11 mouse cellular contexts compared by ENCODE assay signal in genomic region chr10:70506499-70507168, GRCm38 (mm10).
A peak's percentile ranks its signal among the peaks of the same experiment; 100 is the strongest.
DNase-seq lines count a peak whose midpoint lies in the region; ATAC-seq and TF ChIP-seq lines count a peak whose summit lies in the region.
"Had no signal": no experiment of that assay in that cellular context is flagged by ENCODE, and none has a peak within 500 bp of the region (broad histone marks: within the 10 kb centered on the region; RNA-seq: fewer than 3 reads in every experiment).

No protein-coding gene starts in this region.

- no peak overlapping the region for H3K4me2 ChIP-seq in heart, postnatal 0 days (ENCODE audit: low read depth, low read length)
- H3K4me2 ChIP-seq in midbrain, embryonic 12.5 days (replicated peaks), result no peak overlapping the region
- H3K4me2 ChIP-seq in midbrain, embryonic 11.5 days, result no peak overlapping the region
- H3K4me2 ChIP-seq: embryonic facial prominence, embryonic 13.5 days had no signal

- TF ChIP-seq CTCF in heart, postnatal 0 days (IDR thresholded peaks at IDR 0.05; ENCODE audit: low read depth), result peak; percentile 31

- 0 out of 2 replicates have a peak, but pooled peaks cover 3% of the 10 kb centered on the region for H3K4me1 ChIP-seq in heart, postnatal 0 days (ENCODE audit: control insufficient read depth, insufficient read depth)
- H3K4me1 ChIP-seq in midbrain, embryonic 12.5 days, result peaks cover 12% of the 10 kb centered on the region
- no peaks in the 10 kb centered on the region for H3K4me1 ChIP-seq in midbrain, embryonic 11.5 days (ENCODE audit: control insufficient read depth, insufficient read depth, low read length)
- no peaks in the 10 kb centered on the region for H3K4me1 ChIP-seq in limb, embryonic 10.5 days

- H3K27me3 ChIP-seq in heart, postnatal 0 days (ENCODE audit: control insufficient read depth, insufficient read depth, low read length), result no peaks in the 10 kb centered on the region
- H3K27me3 ChIP-seq in midbrain, embryonic 12.5 days, result no peaks in the 10 kb centered on the region
- H3K27me3 ChIP-seq in midbrain, embryonic 11.5 days (ENCODE audit: control insufficient read depth, insufficient read depth, low read length), result no peaks in the 10 kb centered on the region
- H3K27me3 ChIP-seq in limb, embryonic 10.5 days (ENCODE audit: low read depth, poor library complexity, severe bottlenecking), result no peaks in the 10 kb centered on the region
- H3K27me3 ChIP-seq: embryonic facial prominence, embryonic 13.5 days had no signal

- H3K9me3 ChIP-seq in heart, postnatal 0 days (replicated peaks; ENCODE audit: control insufficient read depth, low read length), result peaks cover 7% of the 10 kb centered on the region; the same call in 1 of the 2 replicates
- peaks cover 9% of the 10 kb centered on the region; the same call in 1 of the 2 replicates for H3K9me3 ChIP-seq in midbrain, embryonic 12.5 days
- H3K9me3 ChIP-seq in midbrain, embryonic 11.5 days (ENCODE audit: control insufficient read depth, low read length), result peaks cover 3% of the 10 kb centered on the region; the same call in 1 of the 2 replicates
- no peaks in the 10 kb centered on the region for H3K9me3 ChIP-seq in limb, embryonic 10.5 days (replicated peaks)

- DNase-seq in heart, postnatal 0 days (ENCODE audit: low spot score), result no peak
- no peak for DNase-seq in heart, adult 8-10 months (ENCODE audit: low spot score)
- DNase-seq in midbrain, embryonic 11.5 days (ENCODE audit: low spot score, missing footprints), result no peak
- DNase-seq in cerebellum, adult 18-20 months, result peak; percentile 59 to 62
- DNase-seq in retina, postnatal 1 day, result peak; percentile 65
- no peak for DNase-seq in limb, embryonic 10.5 days (ENCODE audit: low spot score)
- DNase-seq in gastrocnemius, postnatal 25 days, result no peak
- DNase-seq: gastrocnemius, postnatal 36 days had no signal

- H3K4me3 ChIP-seq in heart, postnatal 0 days (ENCODE audit: low read depth, low read length), result no peak overlapping the region
- no peak overlapping the region for H3K4me3 ChIP-seq in midbrain, embryonic 12.5 days
- H3K4me3 ChIP-seq in midbrain, embryonic 11.5 days (ENCODE audit: low read depth, low read length), result no peak overlapping the region
- H3K4me3 ChIP-seq in limb, embryonic 10.5 days, result no peak overlapping the region
- H3K4me3 ChIP-seq: embryonic facial prominence, embryonic 13.5 days had no signal

- WGBS in heart, postnatal 0 days, result 41% methylated on average over 15 of the region's 15 CpGs
- WGBS in midbrain, embryonic 12.5 days, result 52% methylated on average over 15 of the region's 15 CpGs
- WGBS in midbrain, embryonic 11.5 days, result 58% methylated on average over 15 of the region's 15 CpGs
- WGBS in limb, embryonic 10.5 days, result 79% methylated on average over 15 of the region's 15 CpGs

- no peaks in the 10 kb centered on the region for H3K36me3 ChIP-seq in heart, postnatal 0 days (replicated peaks; ENCODE audit: control insufficient read depth, insufficient read depth, low read length)
- H3K36me3 ChIP-seq in midbrain, embryonic 12.5 days, result 0 out of 2 replicates have a peak, but pooled peaks cover 3% of the 10 kb centered on the region
- no peaks in the 10 kb centered on the region for H3K36me3 ChIP-seq in midbrain, embryonic 11.5 days (ENCODE audit: control insufficient read depth, insufficient read depth, low read length)
- no peaks in the 10 kb centered on the region for H3K36me3 ChIP-seq in limb, embryonic 10.5 days
- H3K36me3 ChIP-seq: embryonic facial prominence, embryonic 13.5 days; G1E had no signal

- no peak overlapping the region for H3K27ac ChIP-seq in heart, postnatal 0 days (ENCODE audit: low read depth)
- H3K27ac ChIP-seq in midbrain, embryonic 12.5 days (replicated peaks), result 0 out of 2 replicates have a peak overlapping the region, but pooled peaks have one; percentile 15
- H3K27ac ChIP-seq in midbrain, embryonic 11.5 days (ENCODE audit: low read depth, low read length), result no peak overlapping the region
- no peak overlapping the region for H3K27ac ChIP-seq in limb, embryonic 10.5 days
- H3K27ac ChIP-seq: embryonic facial prominence, embryonic 13.5 days had no signal

- no peak overlapping the region for H3K9ac ChIP-seq in heart, postnatal 0 days (replicated peaks; ENCODE audit: low read depth, low read length)
- H3K9ac ChIP-seq in midbrain, embryonic 12.5 days (replicated peaks), result no peak overlapping the region
- no peak overlapping the region for H3K9ac ChIP-seq in midbrain, embryonic 11.5 days (ENCODE audit: low read length)
- H3K9ac ChIP-seq: embryonic facial prominence, embryonic 13.5 days had no signal

- no peak for TF ChIP-seq EP300 in heart, postnatal 0 days (IDR thresholded peaks at IDR 0.05; ENCODE audit: low read depth)

- ATAC-seq in heart, postnatal 0 days (ENCODE audit: insufficient read depth, low read depth), result no peak
- ATAC-seq in midbrain, embryonic 12.5 days (ENCODE audit: low FRiP score, low read depth), result no peak
- no peak for ATAC-seq in midbrain, embryonic 11.5 days (ENCODE audit: low FRiP score)

Comparison
In these comparisons a context has a peak if more than half of its experiments do, and no peak if none do; other contexts are left out.
1. DNase-seq: peak in cerebellum, adult 18-20 months (2 of 2) and retina, postnatal 1 day (single experiment); none in heart, postnatal 0 days (single experiment), heart, adult 8-10 months (single experiment), midbrain, embryonic 11.5 days (single experiment), limb, embryonic 10.5 days (single experiment) and gastrocnemius, postnatal 25 days (single experiment).